In the genomic region with DNA sequence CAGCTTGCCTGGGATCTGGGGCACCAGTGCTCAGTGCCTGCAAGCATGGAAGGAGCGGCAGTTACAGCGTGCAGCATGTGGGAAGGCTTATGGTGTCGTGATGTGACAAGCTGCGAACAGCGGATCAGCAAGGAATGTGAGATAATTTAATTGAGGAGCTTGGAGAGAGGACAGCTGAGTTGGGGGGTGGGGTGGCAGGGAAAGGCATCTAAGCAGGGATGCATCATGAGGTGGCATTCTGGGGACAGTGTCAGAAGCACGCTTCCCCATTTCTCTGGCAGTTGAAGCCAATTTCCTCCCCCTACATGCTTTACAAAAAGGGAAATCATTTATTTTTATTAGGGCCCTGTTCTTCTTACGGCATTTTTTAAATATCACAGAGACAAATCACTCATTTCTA, we compare ENCODE assay signal across 8 mouse cellular contexts.
A peak's percentile ranks its signal among the peaks of the same experiment; 100 is the strongest.
DNase-seq lines count a peak whose midpoint lies in the region; ATAC-seq and TF ChIP-seq lines count a peak whose summit lies in the region.
"Had no signal": no experiment of that assay in that cellular context is flagged by ENCODE, and none has a peak within 500 bp of the region (broad histone marks: within the 10 kb centered on the region; RNA-seq: fewer than 3 reads in every experiment).

No protein-coding gene starts in this region.

- TF ChIP-seq CTCF in spleen, adult 2 months (IDR thresholded peaks at IDR 0.05; ENCODE audit: extremely low read depth, insufficient read depth, insufficient read length, insufficient replicate concordance) = no peak
- no peak for TF ChIP-seq CTCF in forebrain, postnatal 0 days (IDR thresholded peaks at IDR 0.05; ENCODE audit: low read depth)

- peak overlapping the region; percentile 40; the same call in 1 of the 2 replicates for H3K9ac ChIP-seq in forebrain, postnatal 0 days
- H3K9ac ChIP-seq: liver, embryonic 15.5 days had no signal

- H3K36me3 ChIP-seq in spleen, adult 2 months (ENCODE audit: control insufficient read depth, insufficient read depth, low read length) = no peaks in the 10 kb centered on the region; the same call in 1 of the 2 replicates
- no peaks in the 10 kb centered on the region; the same call in 1 of the 2 replicates for H3K36me3 ChIP-seq in forebrain, postnatal 0 days (ENCODE audit: insufficient read depth)
- H3K36me3 ChIP-seq: liver, embryonic 15.5 days had no signal

- intact Hi-C loops in left cerebral cortex, postnatal 4 days (cut with DNase I) = no loop called here

- no peak for TF ChIP-seq POLR2A in spleen, adult 2 months (IDR thresholded peaks at IDR 0.05; ENCODE audit: low read depth, low read length)

- peaks cover 16% of the 10 kb centered on the region; the same call in 1 of the 2 replicates for H3K4me1 ChIP-seq in spleen, adult 2 months (ENCODE audit: control insufficient read depth, insufficient read depth, insufficient read length)
- peaks cover 22% of the 10 kb centered on the region for H3K4me1 ChIP-seq in forebrain, postnatal 0 days (ENCODE audit: insufficient read depth)
- H3K4me1 ChIP-seq: liver, embryonic 15.5 days had no signal

- H3K9me3 ChIP-seq in forebrain, postnatal 0 days (ENCODE audit: low read length) = no peaks in the 10 kb centered on the region
- H3K9me3 ChIP-seq: liver, embryonic 15.5 days had no signal

- no peak for DNase-seq in spleen, adult 2 months (ENCODE audit: low read depth in 1 of 2, low spot score in 2 of 2)
- no peak for DNase-seq in spleen, adult 12 weeks (ENCODE audit: low spot score)
- DNase-seq in forebrain, postnatal 0 days = peak; percentile 80
- DNase-seq in left cerebral cortex, postnatal 4 days = peak; percentile 36
- peak; percentile 55 for DNase-seq in right cerebral cortex, postnatal 25 days
- DNase-seq in spleen, postnatal 10 days (ENCODE audit: low spot score in 2 of 2) = no peak
- DNase-seq in urinary bladder, postnatal 10 days (ENCODE audit: low spot score) = no peak

- ATAC-seq in forebrain, postnatal 0 days = peak; percentile 87

- no peaks in the 10 kb centered on the region for H3K27me3 ChIP-seq in spleen, adult 2 months (ENCODE audit: control insufficient read depth, insufficient read depth, low read length)
- no peaks in the 10 kb centered on the region for H3K27me3 ChIP-seq in forebrain, postnatal 0 days (ENCODE audit: insufficient read depth, low read length)
- H3K27me3 ChIP-seq: liver, embryonic 15.5 days had no signal

- H3K27ac ChIP-seq in spleen, adult 2 months (ENCODE audit: insufficient read depth, low read length) = peak overlapping the region; percentile 64
- H3K27ac ChIP-seq in forebrain, postnatal 0 days (ENCODE audit: low read depth, low read length) = peak overlapping the region; percentile 67
- H3K27ac ChIP-seq: liver, embryonic 15.5 days had no signal

- WGBS in spleen, adult 2 months = 32% methylated on average over 7 of the region's 7 CpGs
- 18% methylated on average over 7 of the region's 7 CpGs for WGBS in forebrain, postnatal 0 days

- H3K4me3 ChIP-seq in spleen, adult 2 months (ENCODE audit: extremely low read depth, insufficient read depth, insufficient read length) = no peak overlapping the region
- H3K4me3 ChIP-seq in forebrain, postnatal 0 days (ENCODE audit: low read depth, low read length) = no peak overlapping the region
- H3K4me3 ChIP-seq: liver, embryonic 15.5 days had no signal

- no peak overlapping the region for H3K4me2 ChIP-seq in forebrain, postnatal 0 days (ENCODE audit: low read depth)
- H3K4me2 ChIP-seq: liver, embryonic 15.5 days had no signal

Comparison
In these comparisons a context has a peak if more than half of its experiments do, and no peak if none do; other contexts are left out.
1. DNase-seq: peak in forebrain, postnatal 0 days (single experiment), left cerebral cortex, postnatal 4 days (single experiment) and right cerebral cortex, postnatal 25 days (single experiment); none in spleen, adult 2 months (0 of 2), spleen, adult 12 weeks (single experiment), spleen, postnatal 10 days (0 of 2) and urinary bladder, postnatal 10 days (single experiment).